Mouse (Mus musculus) lung, postnatal 0 days (tissue): ENCODE results near the gene Aplp1. TPM values are rescaled to one million over a fixed set of nuclear protein-coding genes. Genes with fewer than 3 reads are reported as not detected.

Experiments used
- ATAC-seq: fragments of 200-750 bp; cut with Nextera tagmentation; 2 replicates; pipeline ENCODE4 v1.8.0; 2017; ENCODE audit warnings: moderate library complexity
- DNase-seq: peaks from one replicate; pipeline ENCODE4 v3.0.0-alpha.2; 2016; ENCODE audit warnings: low spot score
- H3K27ac ChIP-seq: fragments of 300-500 bp; sonication (generic); 2 replicates; pipeline ENCODE4 v1.5.1; 2014; ENCODE audit warnings: antibody characterized with exemption, mild to moderate bottlenecking, low read length, mixed read lengths
- H3K27me3 ChIP-seq: fragments of 300-500 bp; sonication (generic); replicated peaks from 2 replicates; pipeline ENCODE4 v1.6.1; 2014; ENCODE audit warnings: low read length, mixed read lengths; ENCODE audit not compliant: insufficient read depth
- H3K36me3 ChIP-seq: fragments of 300-500 bp; sonication (generic); 2 replicates; pipeline ENCODE4 v1.6.1; 2014; ENCODE audit warnings: low read length, mixed read lengths; ENCODE audit not compliant: insufficient read depth
- H3K4me1 ChIP-seq: fragments of 300-500 bp; sonication (generic); 2 replicates; pipeline ENCODE4 v1.6.1; 2014; ENCODE audit warnings: antibody characterized with exemption, low read depth, low read length, mixed read lengths; ENCODE audit not compliant: insufficient read depth
- H3K4me2 ChIP-seq: fragments of 300-500 bp; sonication (generic); replicated peaks from 2 replicates; pipeline ENCODE4 v1.6.1; 2014; ENCODE audit warnings: low read depth, mild to moderate bottlenecking, low read length, moderate library complexity, mixed read lengths
- H3K4me3 ChIP-seq: fragments of 300-500 bp; sonication (generic); 2 replicates; pipeline ENCODE4 v1.5.1; 2014; ENCODE audit warnings: low read depth, low read length
- H3K9ac ChIP-seq: fragments of 300-500 bp; sonication (generic); replicated peaks from 2 replicates; pipeline ENCODE4 v1.6.1; 2014; ENCODE audit warnings: low read depth, mild to moderate bottlenecking
- H3K9me3 ChIP-seq: fragments of 300-500 bp; sonication (generic); 2 replicates; pipeline ENCODE4 v1.6.1; 2016; ENCODE audit warnings: low read length, mixed read lengths
- CTCF ChIP-seq: IDR thresholded peaks from 2 replicates; pipeline ENCODE4 v1.5.1; 2016; ENCODE audit warnings: antibody characterized with exemption, mild to moderate bottlenecking
- EP300 ChIP-seq: IDR thresholded peaks from 2 replicates; pipeline ENCODE4 v1.6.1; 2016; ENCODE audit warnings: antibody characterized with exemption, mild to moderate bottlenecking, control low read depth
- WGBS: fragments of 180-500 bp; shearing (Covaris S2); extraction: QIAGEN DNeasy Blood & Tissue Kit; methylation state at CpG from one replicate; pipeline ENCODE4 v1.1.7; 2014; 5-methylcytosine and 5-hydroxymethylcytosine counted together
- polyA plus RNA-seq: library from polyadenylated mRNA; unstranded; fragments of >200 nt; fragmentation: Nextera tagmentation; extraction: Ambion mirVana; gene quantifications from 2 replicates; pipeline ENCODE4 v1.2.1, GENCODE M21; 2015

Aplp1 gene
- polyA plus RNA-seq, 1 experiment from 2014 or later: 6.8 TPM

DNA sequence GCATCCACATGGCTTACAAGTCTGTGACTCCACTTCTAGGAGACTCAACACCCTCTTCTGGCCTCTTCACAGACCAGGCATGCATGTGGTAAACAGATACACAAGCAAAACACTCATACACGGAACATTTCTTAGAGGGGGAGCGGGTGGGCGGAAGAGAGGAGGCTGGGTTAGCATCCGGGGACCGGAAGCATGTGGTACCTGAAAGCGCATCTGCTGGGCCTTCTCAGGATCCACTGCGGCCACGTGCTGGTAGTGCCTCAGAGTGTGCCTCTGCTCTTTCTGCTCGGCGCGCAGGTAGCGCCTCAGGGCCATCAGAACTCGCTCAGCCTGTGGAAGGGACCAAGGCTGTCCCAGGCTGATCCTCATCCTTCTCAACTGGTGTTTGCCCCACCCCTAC, 5.6 kb downstream of the Aplp1 start:
- Histone ChIP-seq H3K4me1 (no peaks in the 10 kb centered on the region), H3K36me3 (no peaks in the 10 kb centered on the region), H3K27ac (no peak overlapping the region), H3K4me2 (no peak overlapping the region), H3K4me3 (no peak overlapping the region), H3K9me3 (no peaks in the 10 kb centered on the region), H3K9ac (no peak overlapping the region), H3K27me3 (no peaks in the 10 kb centered on the region)
- WGBS: 82% methylated on average over 13 of the region's 13 CpGs
- DNase-seq: no peak
- TF ChIP-seq EP300 (no peak), CTCF (no peak)
- no peak for ATAC-seq

DNA sequence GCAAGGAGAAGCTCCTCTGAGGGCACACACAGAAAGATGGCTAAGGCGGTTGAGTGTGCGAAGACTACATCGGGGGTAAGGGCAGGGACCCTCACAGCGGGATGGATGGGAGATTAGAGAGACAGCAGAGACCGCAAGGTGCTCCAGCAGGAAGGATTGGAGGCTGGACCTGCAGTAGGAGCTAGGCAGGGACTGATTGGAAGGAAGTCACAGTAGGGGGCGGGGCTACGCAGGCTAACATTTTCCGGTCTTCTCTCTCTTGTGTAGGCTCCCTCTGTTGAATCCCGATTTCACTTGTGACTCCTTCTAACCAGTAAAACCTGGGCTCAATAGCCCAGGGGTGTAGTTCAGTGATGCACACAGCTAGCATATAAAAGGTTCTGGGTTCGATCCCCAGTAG, 8.5 kb downstream of the Aplp1 start:
- no peak overlapping the region for H3K4me2 ChIP-seq
- no peaks in the 10 kb centered on the region for H3K4me1 ChIP-seq
- WGBS: 24% methylated on average over 10 of the region's 10 CpGs
- ATAC-seq: no peak
- H3K4me3 ChIP-seq: no peak overlapping the region
- H3K36me3 ChIP-seq: no peaks in the 10 kb centered on the region
- H3K27me3 ChIP-seq: no peaks in the 10 kb centered on the region
- H3K9me3 ChIP-seq: no peaks in the 10 kb centered on the region
- H3K9ac ChIP-seq: no peak overlapping the region
- DNase-seq: no peak
- TF ChIP-seq EP300: no peak
- TF ChIP-seq CTCF: no peak
- H3K27ac ChIP-seq: no peak overlapping the region

DNA sequence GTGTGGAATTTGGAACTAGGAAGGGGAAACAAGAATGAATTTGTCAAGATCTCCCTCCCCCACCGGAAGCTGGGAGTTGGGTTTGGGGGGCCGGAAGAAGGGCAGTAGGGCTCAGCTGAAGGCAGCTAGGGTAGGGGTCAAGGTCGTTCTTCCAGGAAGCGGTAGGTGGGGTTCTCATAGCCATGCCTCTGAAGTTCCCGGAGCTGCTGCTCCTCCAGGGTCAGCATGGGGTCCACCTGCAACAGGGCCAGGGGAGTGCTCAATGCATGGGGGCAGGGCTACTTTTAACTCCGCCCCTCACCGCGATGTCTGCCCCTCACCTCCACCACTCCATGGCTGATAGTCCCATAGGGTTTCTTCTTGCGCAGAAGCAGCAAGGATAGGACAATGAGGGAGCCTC, 10.2 kb downstream of the Aplp1 start:
- Histone ChIP-seq H3K36me3 (no peaks in the 10 kb centered on the region), H3K4me1 (no peaks in the 10 kb centered on the region), H3K27me3 (no peaks in the 10 kb centered on the region), H3K9ac (no peak overlapping the region), H3K27ac (no peak overlapping the region), H3K9me3 (no peaks in the 10 kb centered on the region), H3K4me3 (no peak overlapping the region), H3K4me2 (no peak overlapping the region)
- no peak for DNase-seq
- TF ChIP-seq EP300 (no peak), CTCF (no peak)
- WGBS: 42% methylated on average over 9 of the region's 9 CpGs
- ATAC-seq: no peak

DNA sequence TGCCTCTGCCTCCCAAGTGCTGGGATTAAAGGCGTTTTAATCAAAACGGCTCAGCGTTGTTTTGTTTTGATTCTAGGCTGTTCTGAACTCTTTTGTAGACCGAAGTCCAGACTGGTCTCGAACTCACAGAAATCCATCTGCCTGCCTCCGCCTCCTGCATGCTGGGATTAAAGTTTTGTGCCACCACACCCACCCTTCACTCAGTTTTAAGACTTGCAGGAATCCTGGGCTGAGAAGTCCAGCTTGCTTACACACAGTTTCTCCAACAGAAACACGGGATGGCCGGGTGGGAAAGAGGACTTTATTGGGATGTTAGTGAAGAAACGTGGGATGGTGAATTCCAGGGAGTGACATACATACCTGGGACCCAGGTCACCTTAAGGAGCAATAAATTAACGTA, 10.6 kb downstream of the Aplp1 start:
- TF ChIP-seq CTCF (no peak), EP300 (no peak)
- DNase-seq: no peak

DNA sequence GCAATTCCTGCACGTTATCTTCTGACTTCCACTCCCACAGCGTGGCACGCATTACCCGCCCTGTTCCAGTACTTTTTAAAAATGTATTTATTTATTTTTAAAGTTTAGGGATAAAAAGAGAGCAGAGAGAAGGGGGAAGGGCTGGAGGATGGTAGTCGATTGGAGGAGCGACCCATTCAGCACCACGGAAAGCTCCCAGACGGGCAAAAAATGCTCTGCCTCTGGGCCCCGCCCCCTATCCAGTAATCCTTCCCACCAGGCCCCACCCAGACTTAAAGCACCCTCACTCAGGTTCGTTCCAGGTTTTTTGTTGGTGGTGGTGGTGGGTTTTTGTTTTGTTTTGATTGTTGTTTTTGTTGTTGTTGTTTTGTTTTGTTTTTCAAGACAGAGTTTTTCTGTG, 11.1 kb downstream of the Aplp1 start:
- Histone ChIP-seq H3K36me3 (no peaks in the 10 kb centered on the region), H3K4me3 (no peak overlapping the region), H3K27me3 (no peaks in the 10 kb centered on the region), H3K4me1 (no peaks in the 10 kb centered on the region), H3K27ac (no peak overlapping the region), H3K9me3 (no peaks in the 10 kb centered on the region), H3K4me2 (no peak overlapping the region), H3K9ac (no peak overlapping the region)
- TF ChIP-seq CTCF (no peak), EP300 (no peak)
- ATAC-seq (no peak), DNase-seq (peak; percentile 70)
- under 1% methylated on average over 10 of the region's 10 CpGs for WGBS

More for the DNA sequence above, 10.6 kb downstream of the Aplp1 start:
- H3K4me1 ChIP-seq: no peaks in the 10 kb centered on the region
- no peaks in the 10 kb centered on the region for H3K27me3 ChIP-seq
- no peaks in the 10 kb centered on the region for H3K9me3 ChIP-seq
- no peak for ATAC-seq
- no peak overlapping the region for H3K4me3 ChIP-seq
- no peak overlapping the region for H3K27ac ChIP-seq
- H3K4me2 ChIP-seq: no peak overlapping the region
- WGBS: 70% methylated on average over 10 of the region's 10 CpGs
- no peaks in the 10 kb centered on the region for H3K36me3 ChIP-seq
- no peak overlapping the region for H3K9ac ChIP-seq

DNA sequence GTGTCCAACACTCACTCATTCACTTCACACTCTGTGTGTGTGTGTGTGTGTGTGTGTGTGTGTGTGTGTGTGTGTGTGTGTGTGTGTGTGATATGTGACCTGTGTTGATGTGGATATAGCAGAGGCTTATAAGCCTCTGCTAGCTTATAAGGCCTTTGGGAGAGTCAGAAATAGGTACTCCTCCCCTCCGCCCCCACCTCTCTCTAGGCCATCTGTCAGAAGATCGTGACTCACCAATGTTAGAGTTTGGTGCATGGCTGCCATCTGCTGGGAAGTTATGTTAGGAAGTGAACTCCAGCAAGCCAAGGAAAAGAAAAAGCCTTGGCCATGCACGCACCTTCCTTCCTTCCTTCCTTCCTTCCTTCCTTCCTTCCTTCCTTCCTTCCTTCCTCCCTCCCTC, 13.5 kb downstream of the Aplp1 start:
- Histone ChIP-seq H3K36me3 (no peaks in the 10 kb centered on the region), H3K4me3 (no peak overlapping the region), H3K27me3 (no peaks in the 10 kb centered on the region), H3K4me2 (no peak overlapping the region), H3K4me1 (no peaks in the 10 kb centered on the region), H3K9ac (no peak overlapping the region), H3K27ac (no peak overlapping the region), H3K9me3 (no peaks in the 10 kb centered on the region)
- TF ChIP-seq CTCF (peak; percentile 71), EP300 (no peak)
- ATAC-seq (0 out of 2 replicates have a peak, but pooled peaks have one; percentile 17), DNase-seq (peak; percentile 68)
- 4% methylated on average over 3 of the region's 3 CpGs for WGBS

DNA sequence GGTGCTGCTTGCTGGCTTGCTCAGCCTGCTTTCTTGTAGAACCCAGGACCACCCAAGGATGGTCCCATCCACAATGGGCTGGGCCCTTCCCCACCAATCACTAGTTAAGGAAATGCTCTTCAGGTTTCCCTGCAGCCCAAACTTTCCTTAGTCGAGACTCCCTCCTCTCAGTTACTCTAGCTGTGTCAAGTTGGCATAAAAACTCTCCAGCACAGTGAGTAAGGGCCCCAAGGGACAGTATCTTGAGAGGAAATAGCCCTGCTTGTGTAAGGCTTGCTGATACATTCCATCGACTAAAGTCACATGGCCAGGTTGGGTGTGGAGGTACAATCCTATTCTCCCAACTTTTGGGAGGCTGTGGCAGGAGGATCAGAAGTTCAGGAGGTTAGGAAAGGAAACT, 15.1 kb downstream of the Aplp1 start:
- H3K4me1 ChIP-seq: no peaks in the 10 kb centered on the region
- H3K4me3 ChIP-seq: no peak overlapping the region
- no peak overlapping the region for H3K4me2 ChIP-seq
- DNase-seq: no peak
- H3K9ac ChIP-seq: no peak overlapping the region
- WGBS: 30% methylated on average over 2 of the region's 2 CpGs
- H3K27ac ChIP-seq: no peak overlapping the region
- TF ChIP-seq EP300 (no peak), CTCF (no peak)
- no peaks in the 10 kb centered on the region for H3K9me3 ChIP-seq
- H3K36me3 ChIP-seq: no peaks in the 10 kb centered on the region
- no peaks in the 10 kb centered on the region for H3K27me3 ChIP-seq
- ATAC-seq: no peak
